Mouse (Mus musculus) CH12.LX (cell line): ENCODE measurements around the gene Socs3. TPM values are rescaled to one million over a fixed set of nuclear protein-coding genes. Genes with fewer than 3 reads are reported as not detected.

Experiments used
- DNase-seq: peaks from one replicate; pipeline ENCODE4 v3.0.0-alpha.2; 2013; ENCODE audit errors: extremely low read depth
- H3K27ac ChIP-seq: 2 replicates; pipeline ENCODE4 v1.5.1; 2012; ENCODE audit warnings: low read depth, mild to moderate bottlenecking, control low read depth, moderate library complexity; ENCODE audit not compliant: insufficient read depth
- H3K27me3 ChIP-seq: replicated peaks from 2 replicates; pipeline ENCODE3; 2012; ENCODE audit warnings: inconsistent platforms
- H3K36me3 ChIP-seq, 2 experiments: replicated peaks in 1 of 2; 2 replicates each; pipeline versions ENCODE3 to v1.6.1; 2012; ENCODE audit warnings: inconsistent platforms in 1 of 2, low read length in 1 of 2, mild to moderate bottlenecking in 1 of 2, mixed read lengths in 1 of 2, moderate library complexity in 1 of 2; ENCODE audit not compliant: control insufficient read depth in 1 of 2, insufficient read depth in 1 of 2
- H3K4me1 ChIP-seq, 2 experiments: 2 replicates each; pipeline ENCODE4 v1.6.1; 2012; ENCODE audit warnings: inconsistent platforms in 1 of 2, moderate library complexity in 1 of 2; ENCODE audit not compliant: insufficient read depth in 2 of 2, control insufficient read depth in 1 of 2
- H3K4me2 ChIP-seq: 2 replicates; pipeline ENCODE4 v1.6.1; 2012; ENCODE audit warnings: low read depth, mild to moderate bottlenecking, control low read depth; ENCODE audit not compliant: poor library complexity, insufficient read depth, severe bottlenecking
- H3K4me3 ChIP-seq, 3 experiments: fragments of 150-350 bp in 1 of 3; sonication (generic) in 1 of 3; replicated peaks in 1 of 3; 2 replicates each; pipeline versions ENCODE3 to v1.5.1; 2011 to 2012; ENCODE audit warnings: low read depth in 2 of 3, low read length in 2 of 3, mild to moderate bottlenecking in 2 of 3, moderate library complexity in 2 of 3, control low read depth in 1 of 3, improper control_type of control experiment in 1 of 3, inconsistent platforms in 1 of 3, mixed read lengths in 1 of 3; ENCODE audit not compliant: poor library complexity in 1 of 3
- H3K79me2 ChIP-seq: replicated peaks from 2 replicates; pipeline ENCODE4 v1.6.1; 2012; ENCODE audit warnings: mild to moderate bottlenecking, moderate library complexity; ENCODE audit not compliant: control insufficient read depth, poor library complexity, insufficient read depth, severe bottlenecking; ENCODE audit errors: extremely low read depth
- H3K9ac ChIP-seq: 2 replicates; pipeline ENCODE4 v1.6.1; 2012; ENCODE audit warnings: low read depth, mild to moderate bottlenecking, control low read depth, moderate library complexity; ENCODE audit not compliant: insufficient read depth
- H3K9me3 ChIP-seq: replicated peaks from 2 replicates; pipeline ENCODE3; 2012; ENCODE audit warnings: low read length, inconsistent platforms, mixed read lengths
- BHLHE40 ChIP-seq: IDR thresholded peaks from 2 replicates; pipeline ENCODE4 v1.6.1; 2011; ENCODE audit warnings: mild to moderate bottlenecking, low read depth, low read length, improper control_type of control experiment
- CTCF ChIP-seq, 2 experiments: IDR thresholded peaks in 1 of 2; conservative IDR thresholded peaks in 1 of 2; 2 replicates each; pipeline ENCODE4 v1.5.1; 2011 to 2012; ENCODE audit warnings: low read depth in 2 of 2, low read length in 2 of 2, improper control_type of control experiment in 1 of 2, inconsistent platforms in 1 of 2, mild to moderate bottlenecking in 1 of 2, moderate library complexity in 1 of 2
- E2F4 ChIP-seq: IDR thresholded peaks from 2 replicates; pipeline ENCODE4 v1.6.1; 2011; ENCODE audit warnings: low read depth, low read length, improper control_type of control experiment; ENCODE audit not compliant: insufficient replicate concordance
- ELF1 ChIP-seq: IDR thresholded peaks from 2 replicates; pipeline ENCODE4 v1.6.1; 2014; ENCODE audit warnings: low read depth, mild to moderate bottlenecking, inconsistent platforms, low read length, improper control_type of control experiment
- EP300 ChIP-seq: IDR thresholded peaks from 2 replicates; pipeline ENCODE4 v1.6.1; 2011; ENCODE audit warnings: low read length, improper control_type of control experiment
- ETS1 ChIP-seq: conservative IDR thresholded peaks from 2 replicates; pipeline ENCODE4 v1.6.1; 2012; ENCODE audit warnings: low read depth, mild to moderate bottlenecking, inconsistent platforms, low read length, improper control_type of control experiment, moderate library complexity
- GABPA ChIP-seq: IDR thresholded peaks from 2 replicates; pipeline ENCODE4 v1.6.1; 2012; ENCODE audit warnings: low read depth, low read length, improper control_type of control experiment, inconsistent platforms; ENCODE audit not compliant: insufficient replicate concordance
- HCFC1 ChIP-seq: IDR thresholded peaks from 2 replicates; pipeline ENCODE4 v1.6.1; 2012; ENCODE audit warnings: low read depth, mild to moderate bottlenecking, inconsistent platforms, low read length, improper control_type of control experiment
- KAT2A ChIP-seq: IDR thresholded peaks from 2 replicates; pipeline ENCODE4 v1.6.1; 2012; ENCODE audit warnings: low read length, improper control_type of control experiment, inconsistent platforms; ENCODE audit not compliant: insufficient replicate concordance
- MAFK ChIP-seq: IDR thresholded peaks from 2 replicates; pipeline ENCODE4 v1.6.1; 2011; ENCODE audit warnings: low read length, improper control_type of control experiment; ENCODE audit not compliant: insufficient replicate concordance
- MAX ChIP-seq: IDR thresholded peaks from 2 replicates; pipeline ENCODE4 v1.6.1; 2011; ENCODE audit warnings: low read length, improper control_type of control experiment
- MXI1 ChIP-seq: IDR thresholded peaks from 2 replicates; pipeline ENCODE4 v1.6.1; 2011; ENCODE audit warnings: mild to moderate bottlenecking, low read depth, low read length, improper control_type of control experiment
- NELFE ChIP-seq: IDR thresholded peaks from 2 replicates; pipeline ENCODE4 v1.6.1; 2011; ENCODE audit warnings: low read depth, low read length, improper control_type of control experiment
- NRF1 ChIP-seq: IDR thresholded peaks from 2 replicates; pipeline ENCODE4 v1.6.1; 2014; ENCODE audit warnings: low read depth, mild to moderate bottlenecking, inconsistent platforms, low read length, improper control_type of control experiment, moderate library complexity
- PAX5 ChIP-seq: IDR thresholded peaks from 2 replicates; pipeline ENCODE4 v1.6.1; 2012; ENCODE audit warnings: low read length, inconsistent platforms, mixed read lengths
- POLR2A ChIP-seq: IDR thresholded peaks from 2 replicates; pipeline ENCODE4 v1.6.1; 2011; ENCODE audit warnings: low read depth, mild to moderate bottlenecking, improper control_type of control experiment, low read length
- RAD21 ChIP-seq: IDR thresholded peaks from 2 replicates; pipeline ENCODE4 v1.6.1; 2011; ENCODE audit warnings: low read depth, mild to moderate bottlenecking, low read length, improper control_type of control experiment, moderate library complexity
- RCOR1 ChIP-seq: conservative IDR thresholded peaks from 2 replicates; pipeline ENCODE4 v1.6.1; 2012; ENCODE audit warnings: low read depth, mild to moderate bottlenecking, inconsistent platforms, low read length, improper control_type of control experiment
- SIN3A ChIP-seq: IDR thresholded peaks from 2 replicates; pipeline ENCODE4 v1.6.1; 2012; ENCODE audit warnings: low read length, improper control_type of control experiment, inconsistent platforms
- SMC3 ChIP-seq: IDR thresholded peaks from 2 replicates; pipeline ENCODE4 v1.6.1; 2011; ENCODE audit warnings: low read depth, low read length, improper control_type of control experiment
- TCF12 ChIP-seq: IDR thresholded peaks from 2 replicates; pipeline ENCODE4 v1.6.1; 2014; ENCODE audit warnings: low read depth, mild to moderate bottlenecking, inconsistent platforms, low read length, improper control_type of control experiment
- USF1 ChIP-seq: IDR thresholded peaks from 2 replicates; pipeline ENCODE4 v1.6.1; 2014; ENCODE audit warnings: low read depth, mild to moderate bottlenecking, inconsistent platforms, low read length, improper control_type of control experiment
- ZC3H11A ChIP-seq: IDR thresholded peaks from 2 replicates; pipeline ENCODE4 v1.6.1; 2012; ENCODE audit warnings: low read depth, mild to moderate bottlenecking, inconsistent platforms, low read length, improper control_type of control experiment
- ZKSCAN1 ChIP-seq: IDR thresholded peaks from 2 replicates; pipeline ENCODE4 v1.6.1; 2012; ENCODE audit warnings: low read depth, inconsistent platforms, low read length, improper control_type of control experiment, borderline replicate concordance
- ZMIZ1 ChIP-seq: IDR thresholded peaks from 2 replicates; pipeline ENCODE4 v1.6.1; 2012; ENCODE audit warnings: low read depth, mild to moderate bottlenecking, inconsistent platforms, low read length, improper control_type of control experiment
- ZNF384 ChIP-seq: IDR thresholded peaks from 2 replicates; pipeline ENCODE4 v1.6.1; 2012; ENCODE audit warnings: low read depth, low read length, improper control_type of control experiment, inconsistent platforms
- dilution Hi-C: fragments of 300-500 bp; cut with MboI; formaldehyde crosslinking; loops from 2 replicates; pipeline ENCODE4 v1.14.3; 2020; ENCODE audit warnings: low sequenced_read_pairs; ENCODE audit not compliant: extremely low pct_unique_long_range_greater_than_20kb, extremely low pct_ligation_motif_present
- in situ Hi-C: fragments of 300-500 bp; cut with MboI; formaldehyde crosslinking; loops from 3 replicates; pipeline ENCODE4 v1.14.3; 2019; ENCODE audit warnings: low sequenced_read_pairs, low pct_ligation_motif_present, low pct_unique_long_range_greater_than_20kb, mixed read lengths
- polyA plus RNA-seq: library from polyadenylated mRNA; unstranded; fragments of >175 nt; gene quantifications from 2 replicates; pipeline ENCODE4 v1.2.1, GENCODE M21; 2012; ENCODE audit warnings: low read depth; ENCODE audit not compliant: insufficient read length
- total RNA-seq, 2 experiments: library from RNA; depleted of rRNA; stranded (reverse); fragments of 300-350 nt in 1 of 2; fragments of >200 nt in 1 of 2; gene quantifications; 2 replicates each; pipeline ENCODE4 v1.2.3; 2012 to 2014

Gene Socs3
- total and polyA plus RNA-seq, 3 experiments = 0.83 to 4.7 (median 1.2) TPM

DNA sequence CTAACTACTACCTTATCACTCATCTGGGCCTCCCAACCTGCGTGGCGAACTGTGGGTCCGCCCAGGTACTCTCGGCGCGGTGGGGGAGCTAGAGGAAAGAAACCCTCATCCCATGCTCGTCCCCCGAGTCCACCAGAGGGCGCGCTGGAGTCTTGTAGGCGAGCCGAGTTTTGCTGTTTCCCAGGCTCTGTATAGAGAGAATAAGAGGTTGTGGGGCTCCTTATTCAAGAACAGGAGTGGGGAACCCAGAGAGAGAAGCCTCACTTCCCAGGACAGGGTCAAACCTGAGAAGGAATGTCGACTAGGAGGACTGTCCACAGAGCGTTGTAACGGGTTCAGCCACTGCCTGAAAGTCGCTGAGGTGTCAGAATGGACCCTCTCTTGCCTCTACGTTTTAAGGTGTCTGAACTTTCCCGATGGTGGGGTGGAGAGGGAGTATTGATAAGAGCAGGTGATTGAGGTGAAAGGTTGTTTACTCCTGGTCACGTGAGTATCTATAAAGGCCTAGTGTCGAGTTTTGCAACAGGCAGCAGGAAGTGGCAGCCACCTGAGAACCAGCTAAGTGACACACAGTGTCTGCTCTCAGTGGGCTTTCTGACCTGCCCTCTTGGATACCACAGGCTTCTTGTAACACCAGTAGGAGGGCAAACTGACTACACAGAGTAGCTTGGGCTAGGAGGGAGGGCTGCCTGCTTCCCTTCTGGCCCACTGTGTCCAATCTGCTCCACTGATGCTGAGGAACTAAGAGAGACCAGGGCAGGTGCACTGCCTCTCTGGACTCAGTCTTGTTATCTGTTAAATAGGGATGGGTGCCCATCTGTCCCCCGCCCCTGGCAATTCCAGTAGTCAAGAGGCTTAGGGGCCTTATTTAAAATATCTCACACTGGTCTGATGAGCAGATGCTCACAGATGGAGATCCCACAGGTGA lies at the start of gene Socs3 (continued):
- no peak for TF ChIP-seq ZMIZ1

DNA sequence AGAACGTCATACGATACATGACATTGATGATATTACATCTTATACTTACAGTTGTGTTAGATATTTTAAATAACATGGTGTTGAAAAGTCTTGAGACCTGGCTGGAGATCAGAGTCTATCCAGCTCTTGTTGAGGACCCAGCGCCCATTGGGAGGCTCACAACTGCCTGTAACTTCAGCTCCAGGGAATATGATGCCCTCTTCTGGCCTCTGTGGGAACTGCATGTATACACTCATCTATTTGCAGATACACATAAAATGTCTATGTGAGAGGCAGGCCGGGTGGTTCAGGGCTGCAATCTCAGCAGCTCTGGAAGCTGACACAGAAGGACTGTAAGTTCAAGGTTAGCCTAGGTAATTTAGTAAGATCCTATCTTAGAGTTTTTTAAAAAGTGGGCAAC lies 48.5 kb upstream of the Socs3 start:
- DNase-seq = no peak
- in situ Hi-C loops = no loop called here
- peaks cover 77 to 99% of the 10 kb centered on the region in 2 experiments for H3K36me3 ChIP-seq

GRCm38 (mm10) chr11:118015381-118016145 lies 45.7 kb upstream of the Socs3 start:
- Histone ChIP-seq H3K9ac (no peak overlapping the region), H3K4me3 (no peak overlapping the region), H3K36me3 (peaks cover 80 to 99% of the 10 kb centered on the region in 2 experiments), H3K27ac (no peak overlapping the region), H3K9me3 (peaks cover 4% of the 10 kb centered on the region), H3K79me2 (peaks cover 13% of the 10 kb centered on the region; the same call in 1 of the 2 replicates), H3K4me1 (peaks cover 8 to 45% of the 10 kb centered on the region in 2 experiments), H3K27me3 (no peaks in the 10 kb centered on the region), H3K4me2 (no peak overlapping the region)
- in situ Hi-C loops (no loop called here), dilution Hi-C loops (no loop called here)
- DNase-seq = no peak
- TF ChIP-seq GABPA = no peak
- no peak for TF ChIP-seq ZC3H11A
- no peak for TF ChIP-seq NELFE
- TF ChIP-seq ELF1 = no peak

More for the DNA sequence above, 48.5 kb upstream of the Socs3 start:
- Histone ChIP-seq H3K4me2 (no peak overlapping the region), H3K79me2 (0 out of 2 replicates have a peak, but pooled peaks cover 4% of the 10 kb centered on the region), H3K4me3 (no peak overlapping the region), H3K4me1 (peaks cover 8 to 33% of the 10 kb centered on the region in 2 experiments), H3K9me3 (peaks cover 4% of the 10 kb centered on the region), H3K27ac (no peak overlapping the region), H3K9ac (no peak overlapping the region), H3K27me3 (no peaks in the 10 kb centered on the region)
- dilution Hi-C loops = no loop called here
- TF ChIP-seq PAX5 (no peak), TCF12 (no peak), ETS1 (no peak), POLR2A (no peak), NRF1 (no peak), ZNF384 (no peak), KAT2A (no peak), MAX (no peak), EP300 (no peak), RAD21 (peak; percentile 46), E2F4 (no peak), MXI1 (no peak), USF1 (no peak), SIN3A (no peak), MAFK (no peak), CTCF (conservative IDR thresholded peaks at IDR 0.05 in 1 of 2, IDR thresholded peaks at IDR 0.05 in 1 of 2; ENCODE audit: low read depth in 2 of 2, low read length in 2 of 2) (peak; percentile 53 to 61; a peak in 3 of 4 replicates), GABPA (no peak), BHLHE40 (no peak), RCOR1 (no peak), ZKSCAN1 (no peak), SMC3 (peak; percentile 53), HCFC1 (no peak), NELFE (no peak)
